Mouse (Mus musculus) liver, embryonic 11.5 days (tissue): ENCODE measurements around the gene Plb1. TPM values are rescaled to one million over a fixed set of nuclear protein-coding genes. Genes with fewer than 3 reads are reported as not detected.

Experiments
- ATAC-seq: fragments of 200-750 bp; cut with Nextera tagmentation; replicated peaks from 2 replicates; pipeline ENCODE4 v1.8.0; 2017; ENCODE audit warnings: moderate number of reproducible peaks, mild to moderate bottlenecking, moderate TSS enrichment, moderate library complexity; ENCODE audit not compliant: low FRiP score
- DNase-seq: peaks from one replicate; pipeline ENCODE4 v3.0.0-alpha.2; 2017; ENCODE audit warnings: low spot score
- H3K27ac ChIP-seq: fragments of 300-500 bp; sonication (generic); 2 replicates; pipeline ENCODE4 v1.5.1; 2014; ENCODE audit warnings: mild to moderate bottlenecking, low read depth, low read length, control low read depth
- H3K27me3 ChIP-seq: fragments of 300-500 bp; sonication (generic); replicated peaks from 2 replicates; pipeline ENCODE4 v1.6.1; 2014; ENCODE audit warnings: low read length, mixed read lengths; ENCODE audit not compliant: control insufficient read depth, insufficient read depth
- H3K36me3 ChIP-seq: fragments of 300-500 bp; sonication (generic); 2 replicates; pipeline ENCODE4 v1.6.1; 2014; ENCODE audit warnings: mild to moderate bottlenecking, low read length, moderate library complexity, mixed read lengths; ENCODE audit not compliant: control insufficient read depth, insufficient read depth
- H3K4me1 ChIP-seq: fragments of 300-500 bp; sonication (generic); replicated peaks from 2 replicates; pipeline ENCODE4 v1.6.1; 2014; ENCODE audit warnings: low read length, mixed read lengths; ENCODE audit not compliant: control insufficient read depth, insufficient read depth
- H3K4me2 ChIP-seq: fragments of 300-500 bp; sonication (generic); 2 replicates; pipeline ENCODE4 v1.6.1; 2014; ENCODE audit warnings: mild to moderate bottlenecking, control low read depth, moderate library complexity
- H3K4me3 ChIP-seq: fragments of 300-500 bp; sonication (generic); 2 replicates; pipeline ENCODE4 v1.5.1; 2014; ENCODE audit warnings: low read depth, low read length, control low read depth
- H3K9ac ChIP-seq: fragments of 300-500 bp; sonication (generic); 2 replicates; pipeline ENCODE4 v1.6.1; 2014; ENCODE audit warnings: low read depth, low read length, control low read depth
- H3K9me3 ChIP-seq: fragments of 300-500 bp; sonication (generic); 2 replicates; pipeline ENCODE4 v1.6.1; 2016; ENCODE audit warnings: low read length, inconsistent platforms, mixed read lengths; ENCODE audit not compliant: control insufficient read depth
- WGBS: fragments of 180-500 bp; shearing (Covaris S2); extraction: QIAGEN DNeasy Blood & Tissue Kit; methylation state at CpG from one replicate; pipeline ENCODE4 v1.1.7; 2014; 5-methylcytosine and 5-hydroxymethylcytosine counted together
- polyA plus RNA-seq: library from polyadenylated mRNA; unstranded; fragments of >200 nt; fragmentation: Nextera tagmentation; extraction: Ambion mirVana; gene quantifications from 2 replicates; pipeline ENCODE4 v1.2.1, GENCODE M21; 2014

Plb1 gene
- not detected in 2 replicates for polyA plus RNA-seq

- H3K36me3 ChIP-seq, result no peaks in the 10 kb centered on the region
- ATAC-seq (no peak), DNase-seq (no peak)
- no peak within 1 kb of the TSS for H3K27ac ChIP-seq
- no peak within 1 kb of the TSS for H3K4me3 ChIP-seq
- no peaks in the 10 kb centered on the region for H3K27me3 ChIP-seq
- no peaks in the 10 kb centered on the region for H3K4me1 ChIP-seq
- 73% methylated on average over 9 of the region's 9 CpGs for WGBS
- H3K9ac ChIP-seq, result no peak within 1 kb of the TSS
- H3K4me2 ChIP-seq, result no peak within 1 kb of the TSS
- no peaks in the 10 kb centered on the region for H3K9me3 ChIP-seq
Measured at GRCm38 (mm10) chr5:32232474-32232873, at the start of gene Plb1. Gene Plb1 (plus strand): TSS chr5:32232708.

GRCm38 (mm10) chr5:32182885-32183629, 49.5 kb upstream of the Plb1 start:
- Histone ChIP-seq H3K4me2 (no peak overlapping the region), H3K4me3 (no peak overlapping the region), H3K4me1 (no peaks in the 10 kb centered on the region; the same call in 1 of the 2 replicates), H3K9me3 (no peaks in the 10 kb centered on the region), H3K9ac (no peak overlapping the region), H3K36me3 (no peaks in the 10 kb centered on the region), H3K27me3 (no peaks in the 10 kb centered on the region), H3K27ac (no peak overlapping the region)
- 70% methylated on average over 4 of the region's 4 CpGs for WGBS
- ATAC-seq (no peak), DNase-seq (no peak)

- no peak for ATAC-seq
- no peak for DNase-seq
- no peak overlapping the region for H3K9ac ChIP-seq
- H3K27ac ChIP-seq, result no peak overlapping the region
- no peaks in the 10 kb centered on the region; the same call in 1 of the 2 replicates for H3K4me1 ChIP-seq
- 56% methylated on average over 11 of the region's 11 CpGs for WGBS
- no peak overlapping the region for H3K4me2 ChIP-seq
- H3K36me3 ChIP-seq, result no peaks in the 10 kb centered on the region
- H3K4me3 ChIP-seq, result no peak overlapping the region
- H3K27me3 ChIP-seq, result no peaks in the 10 kb centered on the region
- H3K9me3 ChIP-seq, result no peaks in the 10 kb centered on the region
Measured at GRCm38 (mm10) chr5:32187717-32188116, 44.8 kb upstream of the Plb1 start.

- no peaks in the 10 kb centered on the region for H3K36me3 ChIP-seq
- DNase-seq (no peak), ATAC-seq (no peak)
- H3K4me2 ChIP-seq, result no peak overlapping the region
- H3K4me3 ChIP-seq, result no peak overlapping the region
- WGBS, result 80% methylated on average over 5 of the region's 5 CpGs
- H3K9me3 ChIP-seq, result no peaks in the 10 kb centered on the region
- H3K27me3 ChIP-seq, result no peaks in the 10 kb centered on the region
- no peaks in the 10 kb centered on the region for H3K4me1 ChIP-seq
- H3K9ac ChIP-seq, result no peak overlapping the region
- no peak overlapping the region for H3K27ac ChIP-seq
Measured at GRCm38 (mm10) chr5:32191259-32191658, 41.2 kb upstream of the Plb1 start.

- DNase-seq (no peak), ATAC-seq (no peak)
- Histone ChIP-seq H3K9ac (no peak overlapping the region), H3K4me1 (no peaks in the 10 kb centered on the region), H3K9me3 (no peaks in the 10 kb centered on the region), H3K4me3 (no peak overlapping the region), H3K27me3 (no peaks in the 10 kb centered on the region), H3K4me2 (no peak overlapping the region), H3K36me3 (no peaks in the 10 kb centered on the region), H3K27ac (no peak overlapping the region)
- WGBS, result 75% methylated on average over 16 of the region's 16 CpGs
Measured at GRCm38 (mm10) chr5:32192016-32192845, 40.3 kb upstream of the Plb1 start.

GRCm38 (mm10) chr5:32194236-32194635, 38.3 kb upstream of the Plb1 start:
- Histone ChIP-seq H3K4me1 (no peaks in the 10 kb centered on the region), H3K36me3 (no peaks in the 10 kb centered on the region), H3K4me2 (no peak overlapping the region), H3K27me3 (no peaks in the 10 kb centered on the region), H3K4me3 (no peak overlapping the region), H3K9ac (no peak overlapping the region), H3K27ac (no peak overlapping the region), H3K9me3 (no peaks in the 10 kb centered on the region)
- DNase-seq (no peak), ATAC-seq (no peak)
- WGBS, result 50% methylated on average over 4 of the region's 4 CpGs

GRCm38 (mm10) chr5:32195857-32196609, 36.5 kb upstream of the Plb1 start:
- DNase-seq (no peak), ATAC-seq (no peak)
- no peak overlapping the region for H3K9ac ChIP-seq
- no peaks in the 10 kb centered on the region for H3K27me3 ChIP-seq
- H3K9me3 ChIP-seq, result no peaks in the 10 kb centered on the region
- no peak overlapping the region for H3K27ac ChIP-seq
- no peak overlapping the region for H3K4me3 ChIP-seq
- H3K36me3 ChIP-seq, result no peaks in the 10 kb centered on the region
- no peak overlapping the region for H3K4me2 ChIP-seq
- WGBS, result 50% methylated on average over 12 of the region's 12 CpGs
- no peaks in the 10 kb centered on the region for H3K4me1 ChIP-seq

- Histone ChIP-seq H3K4me1 (no peaks in the 10 kb centered on the region), H3K27ac (no peak overlapping the region), H3K36me3 (no peaks in the 10 kb centered on the region), H3K9ac (no peak overlapping the region), H3K9me3 (no peaks in the 10 kb centered on the region), H3K4me2 (no peak overlapping the region), H3K4me3 (no peak overlapping the region), H3K27me3 (no peaks in the 10 kb centered on the region)
- peak; percentile 86 for DNase-seq
- WGBS, result 7% methylated on average over 4 of the region's 4 CpGs
- peak; percentile 54 for ATAC-seq
Measured at GRCm38 (mm10) chr5:32197698-32198097, 34.8 kb upstream of the Plb1 start.
